Mouse (Mus musculus): ENCODE data around the gene Fam198a.

DNA sequence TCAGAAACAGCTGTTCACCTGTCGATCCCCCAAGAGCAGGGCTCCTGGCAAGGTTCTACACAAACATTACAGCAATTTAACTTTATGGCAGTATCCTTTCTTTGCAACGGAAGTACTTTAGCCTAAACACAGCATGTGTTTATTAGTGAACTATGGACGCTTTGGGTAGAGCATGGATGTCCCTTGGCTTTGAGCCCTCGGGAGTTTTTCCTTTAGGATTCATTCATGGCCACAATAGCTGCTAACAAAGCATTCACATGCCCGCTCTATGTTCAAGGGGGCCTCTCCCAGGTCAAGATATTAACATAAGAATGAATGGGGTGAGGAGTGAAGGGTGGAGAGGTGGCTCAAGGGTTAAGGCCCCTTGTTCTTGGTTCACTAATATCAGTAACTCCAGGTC is 38.7 kb downstream of the Fam198a start:
- no peak for TF ChIP-seq POLR2A (IDR thresholded peaks at IDR 0.05; ENCODE audit: borderline replicate concordance, extremely low read depth, insufficient read depth, insufficient read length, poor library complexity, severe bottlenecking)
- no peak for TF ChIP-seq CTCF (IDR thresholded peaks at IDR 0.05; ENCODE audit: borderline replicate concordance, extremely low read depth, insufficient read depth, insufficient read length)

Measured in brain, embryonic 14.5 days (tissue).